Mouse (Mus musculus) thymus, adult 2 months (tissue): Measurements from ENCODE around the gene Mrpl43. TPM values are rescaled to one million over a fixed set of nuclear protein-coding genes. Genes with fewer than 3 reads are reported as not detected.
"Not testable (repeated sequence)": the region's sequence is repeated elsewhere in the genome, so short reads cannot be mapped to it uniquely, and the experiment has no call there.

Source experiments
- DNase-seq: peaks from one replicate; pipeline ENCODE4 v3.0.0; 2021
- H3K27ac ChIP-seq: fragments of 200-500 bp; 2 replicates; pipeline ENCODE4 v1.5.1; 2012; ENCODE audit warnings: low read length, control low read depth; ENCODE audit not compliant: control insufficient read depth, insufficient read depth
- H3K27me3 ChIP-seq: fragments of 200-500 bp; 2 replicates; pipeline ENCODE4 v1.6.1; 2012; ENCODE audit warnings: mild to moderate bottlenecking, low read length, moderate library complexity, mixed read lengths; ENCODE audit not compliant: control insufficient read depth, insufficient read depth
- H3K36me3 ChIP-seq: fragments of 200-500 bp; 2 replicates; pipeline ENCODE4 v1.6.1; 2012; ENCODE audit warnings: mild to moderate bottlenecking, low read length, moderate library complexity; ENCODE audit not compliant: control insufficient read depth, insufficient read depth
- H3K4me1 ChIP-seq: fragments of 200-500 bp; replicated peaks from 2 replicates; pipeline ENCODE4 v1.6.1; 2012; ENCODE audit warnings: low read length; ENCODE audit not compliant: control insufficient read depth, insufficient read depth
- H3K4me3 ChIP-seq: fragments of 200-500 bp; 2 replicates; pipeline ENCODE4 v1.5.1; 2012; ENCODE audit warnings: mild to moderate bottlenecking, low read length, control low read depth, moderate library complexity; ENCODE audit not compliant: control insufficient read depth, insufficient read depth
- CTCF ChIP-seq: fragments of 200-500 bp; IDR thresholded peaks from 2 replicates; pipeline ENCODE4 v1.5.1; 2012; ENCODE audit warnings: mild to moderate bottlenecking, control low read depth, low read length, moderate library complexity, borderline replicate concordance; ENCODE audit not compliant: control insufficient read depth, poor library complexity, insufficient read depth; ENCODE audit errors: extremely low read depth
- POLR2A ChIP-seq: fragments of 200-500 bp; IDR thresholded peaks from 2 replicates; pipeline ENCODE4 v1.6.1; 2012; ENCODE audit warnings: mild to moderate bottlenecking, low read length, control low read depth, moderate library complexity; ENCODE audit not compliant: control insufficient read depth, poor library complexity, insufficient read depth; ENCODE audit errors: extremely low read depth
- WGBS: fragments of 180-500 bp; shearing (Covaris S2); methylation state at CpG from one replicate; pipeline ENCODE4 v1.1.7; 2018; 5-methylcytosine and 5-hydroxymethylcytosine counted together
- polyA plus RNA-seq: library from polyadenylated mRNA; depleted of rRNA; stranded (reverse); fragments of >200 nt; gene quantifications from 2 replicates; pipeline ENCODE4 v1.2.3, GENCODE M21; 2012

The Mrpl43 gene
- polyA plus RNA-seq, 1 experiment, result 121 TPM

DNA sequence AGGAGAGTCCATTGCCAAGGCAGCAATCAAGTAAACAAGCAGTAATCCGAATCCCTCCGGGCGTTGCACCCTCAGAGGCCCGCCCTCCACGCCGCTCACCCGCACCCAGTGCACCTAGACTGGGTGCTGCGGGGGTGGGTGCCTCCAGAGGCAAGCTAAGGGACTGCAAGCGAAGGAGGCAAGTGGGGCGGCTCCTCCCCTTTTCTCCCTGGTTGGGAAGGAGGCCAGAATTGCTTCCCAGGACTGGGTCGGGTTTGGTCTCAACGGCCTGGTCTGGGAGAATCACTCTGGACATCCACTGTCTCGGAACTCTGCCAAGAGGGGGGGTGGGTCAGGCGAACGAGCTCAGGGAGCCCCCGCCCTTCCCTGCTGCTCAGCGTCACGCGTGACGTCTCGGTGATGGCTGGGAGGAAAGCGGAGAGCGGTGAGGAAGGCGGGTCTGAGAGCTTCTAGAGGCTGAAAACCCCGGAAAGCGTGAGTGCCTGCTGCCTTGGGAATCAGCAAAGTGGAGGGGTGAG is 41.2 kb upstream of the Mrpl43 start, which contains the start of gene Sfxn3:
Sfxn3 (plus strand) TSS at position 87 of the 518 bp plus-strand sequence.
- H3K27ac ChIP-seq, result peak within 1 kb of the TSS; percentile 88
- 0% methylated on average over 26 of the region's 26 CpGs for WGBS
- H3K36me3 ChIP-seq, result no peaks in the 10 kb centered on the region; the same call in 1 of the 2 replicates
- H3K27me3 ChIP-seq, result no peaks in the 10 kb centered on the region; the same call in 1 of the 2 replicates
- peak; percentile 89 for DNase-seq
- H3K4me1 ChIP-seq, result peaks cover 21% of the 10 kb centered on the region
- peak within 1 kb of the TSS; percentile 76 for H3K4me3 ChIP-seq
- peak; percentile 80; the same call in 1 of the 2 replicates for TF ChIP-seq POLR2A
- peak; percentile 85 for TF ChIP-seq CTCF

GRCm38 (mm10) chr19:45046523-45047321 is 40.5 kb upstream of the Mrpl43 start:
- H3K27ac ChIP-seq, result 0 out of 2 replicates have a peak overlapping the region, but pooled peaks have one; percentile 0
- H3K4me3 ChIP-seq, result peak overlapping the region; percentile 76
- H3K4me1 ChIP-seq, result peaks cover 21% of the 10 kb centered on the region
- 3% methylated on average over 34 of the region's 34 CpGs for WGBS
- TF ChIP-seq POLR2A (no peak), CTCF (no peak; the same call in 1 of the 2 replicates)
- peak; percentile 82 for DNase-seq
- H3K36me3 ChIP-seq, result no peaks in the 10 kb centered on the region; the same call in 1 of the 2 replicates
- no peaks in the 10 kb centered on the region; the same call in 1 of the 2 replicates for H3K27me3 ChIP-seq

DNA sequence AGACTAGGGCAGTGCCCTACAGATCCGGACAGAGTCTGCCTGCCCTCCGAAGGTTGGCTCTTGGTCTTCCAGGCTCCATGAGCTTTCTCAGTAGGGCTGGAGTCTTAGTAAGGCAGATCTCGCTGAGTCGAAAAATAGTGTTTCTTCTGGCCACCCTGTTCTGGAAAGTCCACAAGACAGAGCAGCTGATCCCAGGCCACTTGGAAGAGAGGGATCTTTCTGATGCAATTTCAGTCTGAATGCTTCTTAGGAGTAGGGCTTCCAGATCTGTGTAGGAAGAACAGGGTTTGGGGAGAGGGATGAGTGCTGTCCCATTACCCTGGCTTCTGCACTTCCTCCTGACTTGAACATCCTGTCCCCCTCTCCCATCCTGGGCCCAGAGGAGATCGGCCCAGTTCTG is 39.4 kb upstream of the Mrpl43 start, which contains the start of gene Pdzd7:
Pdzd7 (minus strand) TSS at position 67 of the 400 bp plus-strand sequence.
- Histone ChIP-seq H3K4me1 (peaks cover 21% of the 10 kb centered on the region), H3K27me3 (no peaks in the 10 kb centered on the region; the same call in 1 of the 2 replicates), H3K27ac (no peak within 1 kb of the TSS), H3K4me3 (peak within 1 kb of the TSS; percentile 76), H3K36me3 (no peaks in the 10 kb centered on the region; the same call in 1 of the 2 replicates)
- 80% methylated on average over 5 of the region's 5 CpGs for WGBS
- no peak for DNase-seq
- TF ChIP-seq CTCF (no peak), POLR2A (no peak)

- Histone ChIP-seq H3K36me3 (no peaks in the 10 kb centered on the region; the same call in 1 of the 2 replicates), H3K4me1 (peaks cover 21% of the 10 kb centered on the region), H3K27me3 (no peaks in the 10 kb centered on the region; the same call in 1 of the 2 replicates), H3K27ac (no peak overlapping the region), H3K4me3 (no peak overlapping the region)
- TF ChIP-seq POLR2A (no peak), CTCF (no peak)
- WGBS, result 76% methylated on average over 15 of the region's 15 CpGs
- DNase-seq, result no peak
Measured at GRCm38 (mm10) chr19:45045236-45045635, 39.0 kb upstream of the Mrpl43 start.

- Histone ChIP-seq H3K36me3 (no peaks in the 10 kb centered on the region), H3K27ac (no peak overlapping the region), H3K4me1 (peaks cover 21% of the 10 kb centered on the region), H3K27me3 (no peaks in the 10 kb centered on the region; the same call in 1 of the 2 replicates), H3K4me3 (no peak overlapping the region)
- DNase-seq, result no peak
- 72% methylated on average over 11 of the region's 11 CpGs for WGBS
- no peak for TF ChIP-seq POLR2A
- no peak for TF ChIP-seq CTCF
Measured at GRCm38 (mm10) chr19:45044389-45044927, 38.2 kb upstream of the Mrpl43 start.

DNA sequence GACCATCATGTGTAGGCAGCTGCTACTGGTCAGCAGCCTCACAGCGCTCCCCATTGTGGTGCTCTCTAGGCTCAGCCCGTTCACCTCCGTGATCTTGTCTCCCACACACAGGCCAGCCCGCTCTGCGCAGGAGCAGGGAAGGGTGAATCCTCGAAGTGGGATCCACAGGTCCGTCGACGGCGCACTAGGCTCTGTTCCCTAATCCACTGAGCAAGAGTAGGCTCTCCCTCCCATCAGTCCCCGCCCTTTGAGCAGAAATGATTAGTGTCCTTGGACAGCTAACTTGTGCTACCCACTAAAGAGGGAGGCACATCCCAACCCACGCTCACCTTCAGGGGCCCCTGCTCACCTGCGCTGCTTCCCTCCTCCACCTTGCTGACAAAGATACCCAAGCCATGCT is 34.0 kb upstream of the Mrpl43 start:
- no peaks in the 10 kb centered on the region; the same call in 1 of the 2 replicates for H3K27me3 ChIP-seq
- WGBS, result 76% methylated on average over 13 of the region's 13 CpGs

GRCm38 (mm10) chr19:45038198-45038597 is 32.0 kb upstream of the Mrpl43 start:
- not testable (repeated sequence) for DNase-seq, H3K4me3 ChIP-seq, H3K27ac ChIP-seq, H3K27me3 ChIP-seq, H3K36me3 ChIP-seq, H3K4me1 ChIP-seq
- 90% methylated on average over 7 of the region's 7 CpGs for WGBS

More for the DNA sequence above, 34.0 kb upstream of the Mrpl43 start:
- Histone ChIP-seq H3K27ac (no peak overlapping the region), H3K4me3 (no peak overlapping the region), H3K4me1 (no peaks in the 10 kb centered on the region), H3K36me3 (no peaks in the 10 kb centered on the region)
- TF ChIP-seq CTCF (no peak), POLR2A (no peak)
- DNase-seq, result no peak
